Mouse (Mus musculus) myocyte (in vitro differentiated cells): ENCODE measurements around the gene Ercc4. TPM values are rescaled to one million over a fixed set of nuclear protein-coding genes. Genes with fewer than 3 reads are reported as not detected.

Experiments used
- H3K27me3 ChIP-seq: one replicate; pipeline ENCODE4 v1.6.1; 2011; ENCODE audit not compliant: control insufficient read depth, insufficient read depth, insufficient read length
- H3K36me3 ChIP-seq: one replicate; pipeline ENCODE4 v1.6.1; 2011; ENCODE audit not compliant: control insufficient read depth, insufficient read depth
- H3K4me2 ChIP-seq: one replicate; pipeline ENCODE4 v1.6.1; 2011; ENCODE audit warnings: low read depth, control low read depth
- H3K4me3 ChIP-seq: one replicate; pipeline ENCODE4 v1.5.1; 2011; ENCODE audit warnings: mild to moderate bottlenecking, control low read depth, moderate library complexity
- H3K79me2 ChIP-seq: one replicate; pipeline ENCODE4 v1.6.1; 2011; ENCODE audit not compliant: control insufficient read depth, insufficient read depth
- H3ac ChIP-seq: one replicate; pipeline ENCODE4 v1.6.1; 2011; ENCODE audit not compliant: control insufficient read depth, insufficient read length
- CEBPB ChIP-seq: IDR thresholded peaks from 2 replicates; pipeline ENCODE4 v1.6.1; 2011; ENCODE audit warnings: mild to moderate bottlenecking, moderate library complexity; ENCODE audit not compliant: poor library complexity, insufficient read depth, severe bottlenecking
- E2F4 ChIP-seq: IDR thresholded peaks from one replicate; pipeline ENCODE4 v1.6.1; 2011; ENCODE audit warnings: mild to moderate bottlenecking, control low read depth, moderate library complexity; ENCODE audit not compliant: insufficient read depth
- MAX ChIP-seq: IDR thresholded peaks from one replicate; pipeline ENCODE4 v1.6.1; 2011; ENCODE audit warnings: low read depth, mild to moderate bottlenecking, control low read depth
- MYOD1 ChIP-seq, 3 experiments: IDR thresholded peaks; one replicate each; pipeline ENCODE4 v1.6.1; 2011; ENCODE audit warnings: control low read depth in 2 of 3, low read depth in 2 of 3, mild to moderate bottlenecking in 2 of 3, moderate library complexity in 1 of 3; ENCODE audit not compliant: insufficient read length in 2 of 3, control insufficient read depth in 1 of 3
- MYOG ChIP-seq, 3 experiments: IDR thresholded peaks; one replicate each; pipeline ENCODE4 v1.6.1; 2011; ENCODE audit warnings: control low read depth in 2 of 3, low read depth in 2 of 3, mild to moderate bottlenecking in 2 of 3; ENCODE audit not compliant: insufficient read length in 2 of 3, control insufficient read depth in 1 of 3, insufficient read depth in 1 of 3
- POLR2A ChIP-seq: IDR thresholded peaks from one replicate; pipeline ENCODE4 v1.6.1; 2011; ENCODE audit warnings: low read depth, mild to moderate bottlenecking, control low read depth, moderate library complexity; ENCODE audit not compliant: insufficient read length
- POLR2AphosphoS2 ChIP-seq: IDR thresholded peaks from one replicate; pipeline ENCODE4 v1.6.1; 2011; ENCODE audit warnings: low read depth, control low read depth; ENCODE audit not compliant: insufficient read length
- REST ChIP-seq: IDR thresholded peaks from one replicate; pipeline ENCODE4 v1.6.1; 2011; ENCODE audit warnings: mild to moderate bottlenecking, control low read depth, moderate library complexity; ENCODE audit not compliant: insufficient read depth, insufficient read length
- SRF ChIP-seq: IDR thresholded peaks from one replicate; pipeline ENCODE4 v1.6.1; 2011; ENCODE audit warnings: low read depth; ENCODE audit not compliant: control insufficient read depth, insufficient read length
- TCF12 ChIP-seq: IDR thresholded peaks from one replicate; pipeline ENCODE4 v1.6.1; 2011; ENCODE audit warnings: mild to moderate bottlenecking, control low read depth; ENCODE audit not compliant: poor library complexity, insufficient read depth, severe bottlenecking
- TCF3 ChIP-seq: IDR thresholded peaks from one replicate; pipeline ENCODE4 v1.6.1; 2011; ENCODE audit warnings: low read depth, control low read depth; ENCODE audit not compliant: insufficient read length
- USF1 ChIP-seq: IDR thresholded peaks from one replicate; pipeline ENCODE4 v1.6.1; 2011; ENCODE audit warnings: low read depth, mild to moderate bottlenecking, control low read depth, moderate library complexity
- polyA plus RNA-seq: library from polyadenylated mRNA; unstranded; fragments of >200 nt; fragmentation: generic; extraction: Trizol; gene quantifications from one replicate; pipeline ENCODE4 v1.2.1, GENCODE M21; 2012; ENCODE audit warnings: missing spikeins

Ercc4 gene
- polyA plus RNA-seq, result 6.1 TPM

DNA sequence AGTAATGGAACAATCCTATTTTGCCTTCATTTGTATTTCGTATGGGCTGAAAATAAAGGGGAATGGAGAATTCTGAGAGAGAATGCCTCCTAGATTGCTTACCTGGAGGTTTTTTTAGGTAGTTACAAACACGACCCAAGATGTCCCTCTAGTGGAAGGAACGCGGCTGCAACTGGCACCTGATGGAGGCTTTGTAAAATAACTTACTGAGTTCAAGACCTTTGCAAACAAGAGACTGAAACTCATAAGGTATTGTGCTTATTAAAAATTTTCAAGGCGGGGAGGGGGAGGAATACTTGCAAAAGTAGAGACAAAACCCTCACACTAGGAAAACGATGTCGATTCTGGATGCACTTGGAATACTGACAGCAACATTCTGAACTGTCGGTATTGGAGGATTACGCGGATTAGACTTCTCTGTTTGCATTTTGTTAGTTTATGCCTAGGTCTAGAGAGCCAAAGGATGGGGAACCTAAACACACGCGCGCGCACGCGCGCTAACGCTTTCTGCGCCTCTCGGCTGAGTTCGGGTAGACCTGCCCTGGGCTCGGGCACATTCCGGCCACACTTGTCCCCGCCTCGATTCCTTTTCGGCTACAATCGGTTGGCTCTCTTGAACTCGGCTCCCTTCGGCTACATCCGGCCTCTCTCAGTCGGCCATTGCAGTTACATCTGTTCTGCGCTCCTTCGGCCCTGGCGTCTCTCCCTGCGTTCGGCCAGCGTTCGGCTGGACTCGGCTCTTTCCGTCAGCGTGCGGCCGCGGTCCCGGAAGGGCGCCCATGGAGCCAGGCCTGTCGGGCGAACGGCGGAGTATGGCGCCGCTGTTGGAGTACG, at the start of gene Ercc4:
Ercc4 (plus strand) TSS at position 529 of the 834 bp plus-strand sequence.
- TF ChIP-seq MYOG (IDR thresholded peaks at IDR 0.05; ENCODE audit: control insufficient read depth in 1 of 3, insufficient read depth in 1 of 3, insufficient read length in 2 of 3, low read depth in 2 of 3) (peak in 1 of 3 experiments; percentile 63), MYOD1 (IDR thresholded peaks at IDR 0.05; ENCODE audit: control insufficient read depth in 1 of 3, insufficient read length in 2 of 3, low read depth in 2 of 3) (peak in 2 of 3 experiments; percentile 54 to 75), E2F4 (no peak), SRF (no peak), POLR2A (peak; percentile 88), POLR2AphosphoS2 (peak; percentile 66), TCF12 (no peak), USF1 (no peak), REST (no peak), CEBPB (no peak), MAX (no peak), TCF3 (no peak)
- peak within 1 kb of the TSS; percentile 100 for H3K4me2 ChIP-seq

DNA sequence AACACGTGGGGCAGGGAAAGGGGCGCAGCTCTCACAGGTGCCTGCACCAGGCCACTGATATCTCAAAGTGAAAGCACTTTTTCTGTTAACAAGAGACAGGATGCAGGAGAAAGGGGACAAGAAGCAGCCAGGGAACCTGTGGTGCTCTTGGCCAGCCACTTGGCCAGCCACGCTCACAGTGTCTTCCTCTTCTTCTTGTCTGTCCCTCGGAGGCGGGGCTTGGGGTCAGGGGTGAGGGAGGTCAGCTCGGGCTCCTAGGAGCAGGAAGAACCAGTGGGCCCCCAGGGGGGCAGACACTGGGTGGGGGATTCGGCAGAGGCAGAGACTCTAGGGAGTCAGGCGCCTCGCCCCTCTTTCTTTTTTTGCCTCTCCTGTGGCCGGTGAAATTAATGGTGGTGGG, 48.4 kb upstream of the Ercc4 start:
- no peaks in the 10 kb centered on the region for H3K79me2 ChIP-seq
- TF ChIP-seq E2F4, result no peak
- TF ChIP-seq CEBPB, result no peak
- no peak for TF ChIP-seq REST
- no peak for TF ChIP-seq POLR2AphosphoS2
- TF ChIP-seq MAX, result no peak
- TF ChIP-seq MYOD1 (IDR thresholded peaks at IDR 0.05; ENCODE audit: control insufficient read depth in 1 of 3, insufficient read length in 2 of 3, low read depth in 2 of 3), result no peak
- TF ChIP-seq TCF12, result no peak
- no peak for TF ChIP-seq POLR2A
- TF ChIP-seq TCF3, result no peak
- TF ChIP-seq MYOG (IDR thresholded peaks at IDR 0.05; ENCODE audit: control insufficient read depth in 1 of 3, insufficient read depth in 1 of 3, insufficient read length in 2 of 3, low read depth in 2 of 3), result no peak
- TF ChIP-seq SRF, result no peak
- TF ChIP-seq USF1, result no peak
- no peak overlapping the region for H3K4me2 ChIP-seq
- no peak overlapping the region for H3K4me3 ChIP-seq
- no peaks in the 10 kb centered on the region for H3K27me3 ChIP-seq
- H3K36me3 ChIP-seq, result no peaks in the 10 kb centered on the region
- no peak overlapping the region for H3ac ChIP-seq

More for the DNA sequence above, at the start of gene Ercc4:
- Histone ChIP-seq H3K36me3 (no peaks in the 10 kb centered on the region), H3ac (peak within 1 kb of the TSS; percentile 86), H3K79me2 (peaks cover 8% of the 10 kb centered on the region), H3K4me3 (peak within 1 kb of the TSS; percentile 51), H3K27me3 (peaks cover 12% of the 10 kb centered on the region)

DNA sequence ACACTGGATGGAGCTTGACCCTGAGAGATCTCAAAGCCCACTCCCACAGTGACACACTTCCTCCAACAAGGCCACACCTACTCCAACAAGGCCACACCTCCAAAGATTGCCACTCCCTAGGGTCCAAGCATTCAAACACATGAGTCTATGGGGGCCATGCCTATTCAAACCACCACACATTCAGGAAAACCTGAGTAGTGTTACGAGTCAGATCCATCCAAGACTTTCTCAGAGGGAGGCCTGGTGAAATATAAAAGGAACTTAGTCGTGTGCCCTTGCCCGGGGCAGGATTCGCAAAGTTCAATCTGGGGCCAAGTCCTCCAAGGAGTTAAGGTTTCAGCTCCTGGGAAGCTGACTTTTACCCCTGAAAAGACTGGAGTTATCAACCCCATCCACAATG, 35.3 kb upstream of the Ercc4 start:
- no peaks in the 10 kb centered on the region for H3K36me3 ChIP-seq

DNA sequence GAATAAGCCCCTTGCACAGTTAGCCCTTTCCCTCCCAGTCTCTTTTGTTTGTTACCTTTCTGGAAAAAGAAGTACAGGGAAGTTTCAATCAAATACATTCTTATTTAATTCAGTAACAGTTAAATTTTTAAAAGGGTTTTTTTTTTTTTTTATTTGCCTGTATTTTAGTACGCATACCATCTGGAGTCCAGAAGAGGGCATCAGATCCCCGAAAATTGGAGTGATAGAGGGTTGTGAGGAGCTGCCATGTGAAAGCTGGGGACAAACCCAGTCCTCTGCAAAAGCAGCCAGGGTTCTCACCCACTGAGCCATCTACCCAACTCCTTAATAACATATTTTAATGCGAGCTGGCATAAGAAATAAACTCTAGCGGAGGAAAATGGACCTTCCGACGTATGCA, 29.3 kb upstream of the Ercc4 start:
- TF ChIP-seq MYOD1 (IDR thresholded peaks at IDR 0.05; ENCODE audit: control insufficient read depth in 1 of 3, insufficient read length in 2 of 3, low read depth in 2 of 3) (no peak), POLR2A (no peak), TCF12 (no peak), SRF (no peak), USF1 (no peak), POLR2AphosphoS2 (no peak), MAX (no peak), MYOG (IDR thresholded peaks at IDR 0.05; ENCODE audit: control insufficient read depth in 1 of 3, insufficient read depth in 1 of 3, insufficient read length in 2 of 3, low read depth in 2 of 3) (no peak), TCF3 (no peak), REST (no peak), CEBPB (no peak), E2F4 (no peak)
- no peak overlapping the region for H3K4me2 ChIP-seq
- H3K36me3 ChIP-seq, result no peaks in the 10 kb centered on the region
- H3K4me3 ChIP-seq, result no peak overlapping the region
- no peaks in the 10 kb centered on the region for H3K79me2 ChIP-seq
- H3ac ChIP-seq, result no peak overlapping the region
- H3K27me3 ChIP-seq, result no peaks in the 10 kb centered on the region

More for the DNA sequence above, 35.3 kb upstream of the Ercc4 start:
- Histone ChIP-seq H3K27me3 (peaks cover 5% of the 10 kb centered on the region), H3K4me2 (no peak overlapping the region), H3ac (no peak overlapping the region), H3K79me2 (no peaks in the 10 kb centered on the region), H3K4me3 (no peak overlapping the region)
- TF ChIP-seq USF1 (no peak), POLR2AphosphoS2 (no peak), MYOD1 (IDR thresholded peaks at IDR 0.05; ENCODE audit: control insufficient read depth in 1 of 3, insufficient read length in 2 of 3, low read depth in 2 of 3) (no peak), E2F4 (no peak), TCF12 (no peak)
